Mouse (Mus musculus) embryonic facial prominence, embryonic 13.5 days (tissue): ENCODE results near the gene Apoc3. TPM values are rescaled to one million over a fixed set of nuclear protein-coding genes. Genes with fewer than 3 reads are reported as not detected.
A peak's percentile ranks its signal among the peaks of the same experiment; 100 is the strongest.

Source experiments
- ATAC-seq: fragments of 200-750 bp; cut with Nextera tagmentation; 2 replicates; pipeline ENCODE4 v1.8.0; 2017; ENCODE audit warnings: low read depth; ENCODE audit not compliant: insufficient number of reproducible peaks, insufficient read depth, low FRiP score, low TSS enrichment
- H3K27ac ChIP-seq: fragments of 300-500 bp; sonication (generic); 2 replicates; pipeline ENCODE4 v1.5.1; 2015; ENCODE audit warnings: moderate library complexity, mild to moderate bottlenecking, inconsistent platforms
- H3K27me3 ChIP-seq: fragments of 300-500 bp; sonication (generic); 2 replicates; pipeline ENCODE4 v1.6.1; 2015; ENCODE audit warnings: mild to moderate bottlenecking, inconsistent platforms
- H3K36me3 ChIP-seq: fragments of 300-500 bp; sonication (generic); 2 replicates; pipeline ENCODE4 v1.6.1; 2015; ENCODE audit warnings: mild to moderate bottlenecking, inconsistent platforms
- H3K4me1 ChIP-seq: fragments of 300-500 bp; sonication (generic); 2 replicates; pipeline ENCODE4 v1.6.1; 2015; ENCODE audit warnings: inconsistent platforms
- H3K4me2 ChIP-seq: fragments of 300-500 bp; sonication (generic); 2 replicates; pipeline ENCODE4 v1.6.1; 2015; ENCODE audit warnings: moderate library complexity, mild to moderate bottlenecking, inconsistent platforms
- H3K4me3 ChIP-seq: fragments of 300-500 bp; sonication (generic); 2 replicates; pipeline ENCODE4 v1.5.1; 2015; ENCODE audit warnings: mild to moderate bottlenecking, inconsistent platforms
- H3K9ac ChIP-seq: fragments of 300-500 bp; sonication (generic); 2 replicates; pipeline ENCODE4 v1.6.1; 2015; ENCODE audit warnings: mild to moderate bottlenecking, inconsistent platforms
- H3K9me3 ChIP-seq: fragments of 300-500 bp; sonication (generic); 2 replicates; pipeline ENCODE4 v1.6.1; 2016; ENCODE audit warnings: inconsistent platforms
- WGBS: fragments of 180-500 bp; shearing (Covaris S2); methylation state at CpG from one replicate; pipeline ENCODE4 v1.1.7; 2015; ENCODE audit warnings: mixed read lengths; 5-methylcytosine and 5-hydroxymethylcytosine counted together
- polyA plus RNA-seq: library from polyadenylated mRNA; unstranded; fragments of >200 nt; fragmentation: Nextera tagmentation; extraction: Ambion mirVana; gene quantifications from 2 replicates; pipeline ENCODE4 v1.2.1, GENCODE M21; 2015

Apoc3 gene
- polyA plus RNA-seq, result 0.92 TPM in 1 of 2 replicates, not detected in the other

GRCm38 (mm10) chr9:46235596-46235648, at the start of gene Apoc3:
Apoc3 (minus strand) TSS chr9:46235636.
- Histone ChIP-seq H3K27ac (no peak within 1 kb of the TSS), H3K9me3 (no peaks in the 10 kb centered on the region), H3K4me2 (no peak within 1 kb of the TSS), H3K27me3 (no peaks in the 10 kb centered on the region), H3K4me3 (no peak within 1 kb of the TSS), H3K36me3 (no peaks in the 10 kb centered on the region), H3K4me1 (peaks cover 3% of the 10 kb centered on the region), H3K9ac (no peak within 1 kb of the TSS)
- no peak for ATAC-seq

GRCm38 (mm10) chr9:46282631-46283436, 47.4 kb upstream of the Apoc3 start, which contains the start of gene Bud13:
Bud13 (plus strand) TSS chr9:46283008.
- peak within 1 kb of the TSS; percentile 63 for H3K4me2 ChIP-seq
- H3K27ac ChIP-seq, result peak within 1 kb of the TSS; percentile 91
- H3K36me3 ChIP-seq, result peaks cover 57% of the 10 kb centered on the region
- ATAC-seq, result peak; percentile 85
- H3K4me1 ChIP-seq, result peaks cover 8% of the 10 kb centered on the region
- H3K27me3 ChIP-seq, result no peaks in the 10 kb centered on the region
- under 1% methylated on average over 55 of the region's 55 CpGs for WGBS
- peak within 1 kb of the TSS; percentile 97 for H3K4me3 ChIP-seq
- H3K9ac ChIP-seq, result peak within 1 kb of the TSS; percentile 96
- no peaks in the 10 kb centered on the region for H3K9me3 ChIP-seq

DNA sequence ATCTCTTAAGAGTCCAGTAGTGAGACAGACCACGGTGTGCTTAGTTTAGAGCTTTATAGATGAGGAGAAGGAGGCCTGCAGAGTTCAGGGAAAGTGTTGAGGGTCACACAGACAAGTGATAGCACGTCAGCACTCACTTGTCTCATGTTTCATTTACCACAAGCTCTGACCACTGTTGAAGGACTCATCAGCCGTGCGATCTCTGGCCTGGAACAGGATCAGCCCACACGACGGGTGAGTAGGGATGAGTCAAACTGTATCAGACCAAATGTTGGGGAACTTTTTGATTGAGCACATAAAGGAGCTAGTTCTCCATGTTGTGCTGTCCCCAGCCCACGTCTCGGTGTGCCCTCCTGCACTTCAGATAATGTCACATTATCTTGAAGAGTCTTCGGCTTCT, 39.1 kb upstream of the Apoc3 start:
- Histone ChIP-seq H3K4me1 (peaks cover 14% of the 10 kb centered on the region), H3K36me3 (peaks cover 46% of the 10 kb centered on the region), H3K9ac (no peak overlapping the region), H3K9me3 (no peaks in the 10 kb centered on the region), H3K4me3 (no peak overlapping the region), H3K27me3 (peaks cover 21% of the 10 kb centered on the region), H3K27ac (no peak overlapping the region), H3K4me2 (no peak overlapping the region)
- ATAC-seq, result no peak
- WGBS, result 86% methylated on average over 9 of the region's 9 CpGs

DNA sequence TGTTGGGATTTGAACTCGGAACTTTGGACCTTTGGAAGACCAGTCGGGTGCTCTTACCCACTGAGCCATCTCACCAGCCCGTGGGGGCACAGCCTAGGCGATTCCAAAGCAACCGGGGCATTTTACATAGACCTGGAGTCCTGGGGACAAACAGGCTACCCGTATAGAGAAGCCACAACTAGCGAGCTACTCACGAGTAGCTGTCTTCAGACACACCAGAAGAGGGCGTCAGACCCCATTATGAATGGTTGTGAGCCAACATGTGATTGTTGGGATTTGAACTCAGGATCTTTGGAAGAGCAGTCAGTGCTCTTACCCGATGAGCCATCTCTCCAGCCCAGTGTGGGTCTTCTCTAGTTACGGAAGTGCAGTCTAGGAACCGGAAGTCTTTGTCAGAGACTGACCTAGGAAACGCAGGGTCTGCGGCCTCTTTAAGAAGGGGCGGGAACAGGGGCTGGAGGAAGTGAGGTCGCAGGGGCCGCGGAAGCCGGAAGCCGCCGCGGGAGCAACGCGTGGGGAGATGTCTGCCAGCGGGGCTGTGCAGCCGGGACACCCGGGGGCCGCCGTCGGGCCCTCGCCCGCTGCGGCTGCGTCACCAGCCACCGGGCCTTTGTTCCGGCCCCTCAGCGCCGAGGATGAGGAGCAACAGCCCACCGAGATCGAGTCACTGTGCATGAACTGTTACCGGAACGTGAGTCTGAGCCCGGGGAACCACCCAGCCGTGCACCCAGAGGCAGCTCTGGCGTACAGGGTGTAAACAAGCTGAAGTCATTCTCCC, 37.4 kb upstream of the Apoc3 start, which contains the start of gene Zpr1:
Gene Zpr1 (plus strand): TSS at position 388 of the 778 bp plus-strand sequence.
- Histone ChIP-seq H3K4me2 (peak within 1 kb of the TSS; percentile 91), H3K27me3 (peaks cover 30% of the 10 kb centered on the region), H3K27ac (peak within 1 kb of the TSS; percentile 69), H3K4me3 (peak within 1 kb of the TSS; percentile 88), H3K9ac (peak within 1 kb of the TSS; percentile 83), H3K9me3 (no peaks in the 10 kb centered on the region), H3K36me3 (peaks cover 35% of the 10 kb centered on the region), H3K4me1 (peaks cover 14% of the 10 kb centered on the region)
- WGBS, result 5% methylated on average over 45 of the region's 45 CpGs
- peak; percentile 81 for ATAC-seq

GRCm38 (mm10) chr9:46272070-46272469, 36.6 kb upstream of the Apoc3 start:
- WGBS, result 85% methylated on average over 9 of the region's 9 CpGs
- ATAC-seq, result no peak

GRCm38 (mm10) chr9:46270782-46271181, 35.3 kb upstream of the Apoc3 start:
- Histone ChIP-seq H3K4me3 (no peak overlapping the region), H3K4me2 (no peak overlapping the region)
- no peak for ATAC-seq

More at GRCm38 (mm10) chr9:46272070-46272469, 36.6 kb upstream of the Apoc3 start:
- H3K9me3 ChIP-seq, result no peaks in the 10 kb centered on the region
- no peak overlapping the region for H3K9ac ChIP-seq
- H3K27me3 ChIP-seq, result peaks cover 30% of the 10 kb centered on the region
- no peak overlapping the region for H3K4me2 ChIP-seq
- 0 out of 2 replicates have a peak overlapping the region, but pooled peaks have one; percentile 88 for H3K4me3 ChIP-seq
- H3K27ac ChIP-seq, result no peak overlapping the region
- peaks cover 27% of the 10 kb centered on the region for H3K36me3 ChIP-seq
- peaks cover 14% of the 10 kb centered on the region for H3K4me1 ChIP-seq

GRCm38 (mm10) chr9:46269125-46269524, 33.7 kb upstream of the Apoc3 start:
- H3K36me3 ChIP-seq, result no peaks in the 10 kb centered on the region
- ATAC-seq, result no peak
- H3K4me3 ChIP-seq, result no peak overlapping the region
- H3K27ac ChIP-seq, result no peak overlapping the region
- peaks cover 30% of the 10 kb centered on the region for H3K27me3 ChIP-seq
- 89% methylated on average over 5 of the region's 5 CpGs for WGBS
- H3K4me2 ChIP-seq, result no peak overlapping the region
- H3K9ac ChIP-seq, result no peak overlapping the region
- peaks cover 14% of the 10 kb centered on the region for H3K4me1 ChIP-seq
- no peaks in the 10 kb centered on the region for H3K9me3 ChIP-seq

More at GRCm38 (mm10) chr9:46270782-46271181, 35.3 kb upstream of the Apoc3 start:
- Histone ChIP-seq H3K4me1 (peaks cover 14% of the 10 kb centered on the region), H3K9me3 (no peaks in the 10 kb centered on the region), H3K27me3 (peaks cover 30% of the 10 kb centered on the region), H3K9ac (no peak overlapping the region), H3K36me3 (peaks cover 14% of the 10 kb centered on the region), H3K27ac (no peak overlapping the region)
- WGBS, result 94% methylated on average over 4 of the region's 4 CpGs

DNA sequence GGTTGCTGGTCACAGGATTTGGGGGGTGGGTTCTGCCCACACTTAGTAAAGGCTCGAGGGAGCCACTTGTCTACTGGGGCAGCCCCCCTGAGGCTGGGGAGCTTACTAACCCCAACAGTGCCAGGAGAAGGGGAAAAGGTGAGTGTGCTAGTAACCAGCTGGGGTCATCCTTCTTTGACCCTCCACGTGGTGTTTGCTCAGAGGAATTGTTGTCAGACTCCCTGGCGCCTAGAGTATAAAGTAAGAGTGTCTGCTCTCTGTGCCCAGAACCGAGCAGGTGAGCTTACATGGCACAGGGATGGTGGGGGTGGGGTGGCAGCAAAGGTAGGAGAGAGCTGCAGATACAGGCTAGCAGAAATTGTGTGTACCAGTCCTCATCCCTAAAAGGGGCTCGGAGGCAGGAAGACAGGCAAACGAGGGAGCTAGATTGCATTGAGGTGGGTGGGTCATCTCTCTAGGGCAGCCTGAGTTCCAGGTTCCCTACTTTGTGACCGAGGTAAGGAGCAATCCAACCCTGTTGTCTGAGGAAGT, 33.0 kb upstream of the Apoc3 start, which contains the start of gene Apoa5:
Gene Apoa5 (plus strand): TSS at position 291 of the 531 bp plus-strand sequence.
- H3K27ac ChIP-seq, result no peak within 1 kb of the TSS
- peaks cover 8% of the 10 kb centered on the region for H3K4me1 ChIP-seq
- 53% methylated on average over 7 of the region's 7 CpGs for WGBS
- peaks cover 30% of the 10 kb centered on the region for H3K27me3 ChIP-seq
- H3K36me3 ChIP-seq, result no peaks in the 10 kb centered on the region
- H3K4me2 ChIP-seq, result no peak within 1 kb of the TSS
- H3K9me3 ChIP-seq, result no peaks in the 10 kb centered on the region
- H3K9ac ChIP-seq, result no peak within 1 kb of the TSS
- ATAC-seq, result no peak
- H3K4me3 ChIP-seq, result no peak within 1 kb of the TSS

DNA sequence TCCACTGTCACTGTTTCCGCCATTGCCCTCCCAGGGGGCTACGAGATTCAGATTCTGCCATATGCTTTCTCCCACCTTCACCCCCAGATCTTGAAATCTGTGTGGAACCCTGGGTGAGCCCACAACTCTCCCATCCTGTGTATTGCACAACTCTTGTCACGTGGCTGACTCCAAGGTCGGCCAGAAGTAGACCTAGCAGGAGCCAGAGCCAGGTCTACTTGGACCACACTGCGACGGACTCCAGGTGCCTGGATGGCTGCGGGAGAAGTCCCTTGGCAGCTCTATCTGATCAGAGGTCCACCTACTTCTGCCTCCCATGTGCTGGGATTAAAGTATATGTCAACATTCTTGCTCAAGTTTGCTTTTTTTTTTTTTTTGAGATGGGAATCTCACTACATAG, 25.7 kb upstream of the Apoc3 start:
- 86% methylated on average over 7 of the region's 7 CpGs for WGBS
- no peak for ATAC-seq
- Histone ChIP-seq H3K9me3 (no peaks in the 10 kb centered on the region), H3K27me3 (no peaks in the 10 kb centered on the region), H3K27ac (no peak overlapping the region), H3K9ac (no peak overlapping the region), H3K36me3 (no peaks in the 10 kb centered on the region), H3K4me3 (no peak overlapping the region), H3K4me2 (no peak overlapping the region), H3K4me1 (no peaks in the 10 kb centered on the region)

DNA sequence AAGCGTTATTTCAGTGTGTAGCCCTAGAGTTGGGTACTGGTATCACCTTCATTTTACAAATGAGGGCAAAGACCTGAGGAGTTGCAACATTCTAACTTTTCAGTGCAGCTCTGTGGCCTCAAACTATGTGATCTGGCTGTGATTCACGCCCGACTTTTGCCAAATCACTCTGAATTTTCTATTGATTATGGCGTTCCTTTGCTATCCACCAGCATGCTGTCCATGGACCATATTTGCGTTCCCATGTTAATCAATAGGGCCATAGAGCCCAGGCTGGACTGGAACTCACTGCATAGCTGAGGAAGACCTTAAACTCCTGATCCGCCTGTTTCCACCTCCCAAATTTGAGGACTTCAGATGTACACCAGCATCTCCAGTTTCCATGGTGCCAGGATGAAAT, 23.7 kb upstream of the Apoc3 start:
- Histone ChIP-seq H3K27ac (no peak overlapping the region), H3K4me1 (no peaks in the 10 kb centered on the region), H3K4me3 (no peak overlapping the region), H3K27me3 (no peaks in the 10 kb centered on the region), H3K9me3 (no peaks in the 10 kb centered on the region), H3K9ac (no peak overlapping the region), H3K4me2 (no peak overlapping the region), H3K36me3 (no peaks in the 10 kb centered on the region)
- no peak for ATAC-seq
- WGBS, result 88% methylated on average over 6 of the region's 6 CpGs

DNA sequence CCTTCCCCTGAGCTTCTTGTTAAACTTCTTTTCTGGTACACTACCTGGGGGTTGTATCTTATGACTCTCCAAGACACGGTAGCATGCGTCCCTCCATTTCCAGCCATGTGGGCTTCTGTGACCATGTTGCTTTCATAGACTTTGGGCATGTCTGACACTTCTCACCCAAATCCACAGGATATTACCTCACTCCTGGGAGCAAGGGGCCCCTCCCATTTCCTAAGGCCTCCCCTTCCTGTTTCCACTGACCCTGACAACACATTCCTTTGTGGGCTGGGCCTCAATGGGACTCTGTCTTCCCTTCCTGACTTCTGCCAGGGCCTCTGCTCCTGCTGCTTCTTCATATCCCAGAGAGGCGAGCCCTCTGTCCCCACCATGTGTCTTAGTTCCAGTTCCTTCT, 22.1 kb upstream of the Apoc3 start:
- H3K4me3 ChIP-seq, result no peak overlapping the region
- no peak for ATAC-seq
- H3K27me3 ChIP-seq, result no peaks in the 10 kb centered on the region
- no peak overlapping the region for H3K27ac ChIP-seq
- WGBS, result 80% methylated on average over 3 of the region's 3 CpGs
- no peaks in the 10 kb centered on the region for H3K36me3 ChIP-seq
- no peaks in the 10 kb centered on the region for H3K4me1 ChIP-seq
- H3K4me2 ChIP-seq, result no peak overlapping the region
- no peaks in the 10 kb centered on the region for H3K9me3 ChIP-seq
- no peak overlapping the region for H3K9ac ChIP-seq
